Mouse (Mus musculus) megakaryocyte progenitor cell, adult 5-6 weeks (primary cell): ENCODE data around the gene Eno4. TPM values are rescaled to one million over a fixed set of nuclear protein-coding genes. Genes with fewer than 3 reads are reported as not detected.

ENCODE experiments used
- ATAC-seq: replicated peaks from 2 replicates; pipeline ENCODE4 v1.8.0; 2016; ENCODE audit warnings: mild to moderate bottlenecking, moderate TSS enrichment, inconsistent platforms; ENCODE audit not compliant: poor library complexity
- total RNA-seq, 2 experiments: library from RNA; stranded (forward) in 1 of 2; stranded (reverse) in 1 of 2; fragments of 157-497, 149-512 nt in 1 of 2; fragments of 200-1000 nt in 1 of 2; gene quantifications; 2 replicates each; pipeline versions ENCODE4 v1.2.3 to v1.2.4; 2015 to 2017

The Eno4 gene
- total RNA-seq, 2 experiments from 2014 or later: not detected

DNA sequence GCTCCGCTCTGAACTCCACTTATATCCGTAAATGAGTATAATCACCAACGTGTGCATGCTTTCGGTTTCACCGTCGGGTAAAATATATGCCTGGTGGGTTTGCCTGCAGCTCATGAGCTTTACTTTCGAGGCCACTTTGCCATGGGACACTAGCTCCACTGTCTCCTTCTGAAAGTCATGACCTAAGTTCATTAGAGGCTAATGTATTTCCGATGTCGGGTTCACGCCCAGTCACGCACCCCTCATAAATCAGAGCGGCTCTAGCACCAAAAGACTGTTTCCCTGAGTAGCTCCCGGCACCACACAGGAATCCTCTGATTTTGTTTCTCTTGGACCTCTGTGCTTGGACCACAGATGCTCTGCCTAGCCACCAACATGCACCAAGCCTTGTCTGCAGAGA, 27.6 kb downstream of the Eno4 start:
- no peak for ATAC-seq

DNA sequence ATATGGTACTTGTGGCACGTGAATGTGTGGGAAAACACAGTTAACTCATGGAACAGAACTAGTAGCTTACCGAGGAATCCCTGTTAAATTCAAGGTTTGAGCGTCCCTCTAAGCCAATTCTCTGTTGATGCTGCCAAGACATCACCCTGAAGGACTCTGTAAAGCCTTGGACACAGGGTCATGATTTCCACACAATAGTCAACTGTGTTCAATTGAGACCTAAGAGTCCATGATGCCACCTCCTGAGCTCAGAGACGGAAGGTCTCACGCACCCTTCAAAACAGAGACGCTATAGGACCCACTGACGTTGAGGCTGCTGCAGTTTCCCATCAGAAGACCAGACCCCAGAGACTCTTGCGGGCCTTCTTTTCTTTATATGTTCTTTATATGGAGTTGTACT, 30.9 kb downstream of the Eno4 start:
- ATAC-seq: no peak

- no peak for ATAC-seq
Measured at GRCm38 (mm10) chr19:58975216-58975863, 32.1 kb downstream of the Eno4 start.

DNA sequence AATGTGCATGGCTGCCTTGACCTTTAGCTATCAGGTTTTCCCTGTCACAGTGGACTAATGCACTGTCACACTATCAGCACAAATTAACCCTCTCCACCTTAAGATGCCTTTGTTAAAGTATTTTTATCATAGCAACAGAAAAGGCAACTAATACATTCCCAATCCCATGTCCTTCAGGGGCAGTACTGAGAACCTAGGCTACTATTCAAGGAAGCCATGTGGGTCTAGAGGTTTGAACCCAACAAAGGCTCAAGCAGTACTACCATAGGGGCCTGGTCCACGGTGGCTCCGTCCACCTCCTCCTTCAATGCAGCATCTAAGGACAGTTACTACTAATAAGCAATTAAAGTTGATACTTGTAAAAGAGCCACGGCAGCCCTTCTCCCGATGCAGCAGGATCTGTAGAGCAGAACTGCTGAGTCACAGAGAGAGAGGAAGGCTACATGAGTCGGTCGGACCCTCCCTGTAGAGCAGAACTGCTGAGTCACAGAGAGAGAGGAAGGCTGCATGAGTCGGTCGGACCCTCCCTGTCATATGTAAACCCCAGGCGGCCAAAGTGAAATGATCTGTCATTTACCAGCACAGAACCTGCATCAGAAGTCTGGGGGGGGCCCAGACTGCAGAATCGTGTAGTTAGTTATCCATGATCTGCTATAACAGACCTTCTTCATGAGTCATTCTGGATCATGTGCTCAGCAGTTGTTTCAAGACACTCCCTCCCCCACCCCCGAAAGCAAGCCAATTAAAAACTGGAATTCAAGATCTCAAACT, 35.4 kb downstream of the Eno4 start:
- peak; percentile 99 for ATAC-seq

- no peak for ATAC-seq
Measured at GRCm38 (mm10) chr19:58979436-58980055, 36.3 kb downstream of the Eno4 start.

DNA sequence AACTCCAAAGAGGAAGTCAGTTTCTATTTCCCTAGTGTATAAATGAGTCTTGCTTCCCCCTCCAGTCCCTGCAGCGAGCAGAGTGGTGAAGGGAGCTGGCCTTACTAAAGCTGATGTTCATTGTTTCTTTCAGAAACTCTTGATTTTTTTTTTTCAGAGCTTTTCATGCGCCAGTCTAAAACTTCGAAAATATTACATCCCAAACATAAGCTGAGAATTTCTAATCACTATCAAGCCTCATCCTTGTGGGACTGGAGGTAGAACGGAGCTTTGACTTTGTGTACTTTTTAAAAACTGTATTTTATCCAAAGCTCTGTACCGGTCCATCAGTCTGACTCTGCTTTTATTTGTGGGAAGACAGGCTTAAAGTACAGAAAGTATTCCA, 36.8 kb downstream of the Eno4 start:
- ATAC-seq: no peak

GRCm38 (mm10) chr19:58981571-58981970, 38.3 kb downstream of the Eno4 start:
- ATAC-seq: no peak

- ATAC-seq: no peak
Measured at GRCm38 (mm10) chr19:59002827-59003226, 59.6 kb downstream of the Eno4 start.

DNA sequence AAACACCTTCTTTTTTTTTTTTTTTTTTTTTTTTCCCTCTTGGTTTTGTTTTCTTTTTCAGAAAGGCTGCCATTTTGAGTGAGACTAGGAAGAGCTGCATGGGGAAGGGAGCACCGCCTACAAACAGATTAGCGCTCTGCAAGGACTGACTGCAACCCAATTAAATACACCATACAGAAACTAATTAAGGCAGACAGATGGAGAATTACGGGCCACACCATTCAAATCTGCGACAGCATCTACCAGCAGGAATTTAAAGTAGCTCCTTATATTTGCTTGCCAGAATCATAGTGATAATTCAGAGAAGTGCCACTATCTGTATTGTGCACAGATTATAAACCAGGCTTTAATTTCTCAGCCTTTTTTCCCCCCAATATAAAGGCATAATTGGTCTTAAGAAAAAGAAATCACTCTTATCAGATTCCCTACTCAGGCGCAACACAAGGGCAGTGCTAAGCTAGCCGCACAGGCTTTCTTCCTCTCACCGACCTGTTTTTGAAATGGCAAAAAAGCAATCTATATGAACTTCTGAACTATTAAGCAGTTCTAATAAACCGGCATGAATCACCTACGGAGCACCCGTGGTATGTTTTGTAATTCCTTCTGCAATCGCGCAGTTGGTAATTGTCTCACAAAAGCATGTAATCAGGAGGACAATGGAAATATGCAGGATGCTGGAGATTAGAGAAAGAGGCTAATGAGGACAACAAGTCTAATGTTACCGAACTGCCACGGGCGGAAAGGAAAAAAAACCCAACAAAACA, 63.5 kb downstream of the Eno4 start:
- no peak for ATAC-seq

DNA sequence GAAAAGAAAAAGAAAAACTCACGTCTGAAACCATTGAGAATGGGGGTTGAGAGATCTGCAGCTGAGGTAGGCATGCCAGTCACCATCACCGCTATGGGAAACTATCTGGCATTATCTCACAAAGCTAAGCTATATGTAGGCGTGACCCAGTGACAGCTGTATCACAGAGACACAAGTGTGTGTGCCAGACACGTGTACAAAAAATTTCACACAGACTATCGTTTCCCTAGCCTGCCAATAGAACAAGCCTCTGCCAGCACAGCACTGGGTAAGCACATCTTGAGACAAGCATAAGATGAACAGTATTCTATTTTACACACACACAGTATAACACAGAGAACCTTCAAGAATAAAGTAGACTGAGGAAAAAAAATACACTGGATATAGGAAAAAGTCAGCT, 67.6 kb downstream of the Eno4 start:
- ATAC-seq: no peak

Other genes with a start within 250 kb of the Eno4 start
- not detected in 2 replicates for gene Pnliprp1, start 214.5 kb upstream of the Eno4 start, total RNA-seq (2015)
- not detected in 2 replicates for gene Pnliprp1, start 214.5 kb upstream of the Eno4 start, total RNA-seq (2017)
- gene Pnliprp2, start 183.7 kb upstream of the Eno4 start, total RNA-seq (2015): not detected in 2 replicates
- gene Pnliprp2, start 183.7 kb upstream of the Eno4 start, total RNA-seq (2017): not detected in 2 replicates
- gene 1700019N19Rik, start 149.0 kb upstream of the Eno4 start, total RNA-seq (2015): not detected in 2 replicates
- not detected in 2 replicates for gene 1700019N19Rik, start 149.0 kb upstream of the Eno4 start, total RNA-seq (2017)
- 0.39 and 0.64 TPM in 2 replicates for gene Hspa12a, start 229 bp downstream of the Eno4 start, total RNA-seq (2015)
- not detected in 2 replicates for gene Hspa12a, start 229 bp downstream of the Eno4 start, total RNA-seq (2017)
- gene Shtn1, start 132.7 kb downstream of the Eno4 start, total RNA-seq (2015): 0.42 and 0.71 TPM in 2 replicates
- gene Shtn1, start 132.7 kb downstream of the Eno4 start, total RNA-seq (2017): 1.1 and 1.3 TPM in 2 replicates
- gene Vax1, start 226.6 kb downstream of the Eno4 start, total RNA-seq (2015): not detected in 2 replicates
- not detected in 2 replicates for gene Vax1, start 226.6 kb downstream of the Eno4 start, total RNA-seq (2017)